Mouse (Mus musculus): Measurements from ENCODE around the gene Ms4a4d. TPM values are rescaled to one million over a fixed set of nuclear protein-coding genes. Genes with fewer than 3 reads are reported as not detected.
"Not testable (repeated sequence)": the region's sequence is repeated elsewhere in the genome, so short reads cannot be mapped to it uniquely, and the experiment has no call there.

Gene Ms4a4d
- not detected in 2 replicates for polyA plus RNA-seq (2016; fragmentation: Nextera tagmentation; extraction: Ambion mirVana)

DNA sequence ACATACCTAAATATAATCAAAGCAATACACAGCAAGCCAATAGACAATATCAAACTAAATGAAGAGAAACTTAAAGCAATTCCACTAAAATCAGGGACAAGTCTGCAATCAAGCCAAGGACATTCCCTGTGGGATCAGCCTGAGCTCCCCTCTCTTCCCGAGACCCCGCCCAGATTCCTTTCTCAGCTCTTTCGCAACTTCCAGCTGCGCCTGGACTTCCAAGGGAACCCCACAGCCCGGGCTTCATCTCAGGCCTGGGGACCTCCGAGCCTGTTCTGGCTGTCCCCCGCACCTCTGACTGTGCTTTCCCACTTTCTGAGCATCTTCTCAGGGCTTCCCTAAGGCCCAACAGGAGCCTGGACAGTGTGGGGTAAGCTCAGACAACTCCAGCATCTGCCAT, at the start of gene Ms4a4d:
Gene Ms4a4d (plus strand): TSS at position 209 of the 400 bp plus-strand sequence.
- no peak within 1 kb of the TSS for H3K27ac ChIP-seq
- no peaks in the 10 kb centered on the region for H3K36me3 ChIP-seq (replicated peaks)
- H3K27me3 ChIP-seq, result no peaks in the 10 kb centered on the region
- no peak within 1 kb of the TSS for H3K4me2 ChIP-seq
- no peaks in the 10 kb centered on the region for H3K4me1 ChIP-seq
- ATAC-seq (ENCODE audit: low FRiP score), result no peak
- no peak within 1 kb of the TSS for H3K9ac ChIP-seq
- H3K4me3 ChIP-seq (replicated peaks), result no peak within 1 kb of the TSS
- 16% methylated on average over 7 of the region's 7 CpGs for WGBS
- H3K9me3 ChIP-seq, result no peaks in the 10 kb centered on the region

DNA sequence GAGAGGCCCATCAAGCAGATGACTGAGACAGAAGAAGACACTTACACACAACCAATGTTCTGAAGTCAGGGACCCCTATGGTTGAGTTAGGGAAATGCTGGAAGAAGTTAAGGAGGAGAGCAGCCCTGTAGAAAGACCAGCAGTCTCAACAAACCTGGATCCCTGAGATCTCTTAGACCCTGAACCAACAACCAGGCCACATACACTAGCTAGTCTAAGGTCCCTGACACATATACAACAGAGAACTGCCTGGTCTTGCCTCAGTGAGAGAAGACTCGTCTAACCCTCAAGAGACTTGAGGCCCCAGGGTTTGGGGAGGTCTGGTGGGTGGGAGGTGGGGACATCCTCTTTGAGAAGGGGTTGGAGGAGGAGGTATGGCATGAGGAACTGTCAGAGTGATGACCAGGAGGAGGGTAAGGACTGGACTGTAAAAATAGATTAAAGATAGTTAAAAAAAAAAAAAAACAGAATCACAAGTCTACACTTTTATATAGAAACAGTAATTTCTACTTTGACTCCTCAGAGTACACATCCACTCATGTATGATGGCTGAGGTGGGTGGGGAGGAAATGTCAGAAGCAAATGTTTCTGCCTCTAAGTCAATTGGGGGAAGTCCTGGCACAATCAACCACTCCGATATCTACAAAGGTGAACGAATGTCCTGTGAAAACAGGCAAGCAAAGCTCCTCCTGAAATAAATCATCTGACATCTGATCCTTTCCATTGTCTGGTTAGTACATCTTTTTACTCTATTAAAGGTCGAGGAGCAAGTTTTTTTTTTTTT, 45.0 kb upstream of the Ms4a4d start:
- Histone ChIP-seq H3K4me1 (no peaks in the 10 kb centered on the region), H3K4me2 (no peak overlapping the region), H3K27ac (no peak overlapping the region), H3K36me3 (replicated peaks) (no peaks in the 10 kb centered on the region), H3K27me3 (no peaks in the 10 kb centered on the region), H3K9me3 (no peaks in the 10 kb centered on the region), H3K9ac (no peak overlapping the region), H3K4me3 (replicated peaks) (no peak overlapping the region)
- no peak for ATAC-seq (ENCODE audit: low FRiP score)
- 81% methylated on average over 4 of the region's 4 CpGs for whole genome bisulfite sequencing

GRCm38 (mm10) chr19:11492671-11493070, 43.9 kb upstream of the Ms4a4d start:
- no peak overlapping the region for H3K27ac ChIP-seq
- no peak overlapping the region for H3K4me2 ChIP-seq
- no peak for ATAC-seq (ENCODE audit: low FRiP score)
- H3K9ac ChIP-seq, result no peak overlapping the region
- no peaks in the 10 kb centered on the region for H3K9me3 ChIP-seq
- H3K27me3 ChIP-seq, result no peaks in the 10 kb centered on the region
- no peaks in the 10 kb centered on the region for H3K4me1 ChIP-seq
- no peak overlapping the region for H3K4me3 ChIP-seq (replicated peaks)
- no peaks in the 10 kb centered on the region for H3K36me3 ChIP-seq (replicated peaks)
- WGBS, result 82% methylated on average over 1 of the region's 1 CpGs

GRCm38 (mm10) chr19:11494519-11494918, 42.1 kb upstream of the Ms4a4d start:
- no peaks in the 10 kb centered on the region for H3K36me3 ChIP-seq (replicated peaks)
- no peaks in the 10 kb centered on the region for H3K27me3 ChIP-seq
- whole genome bisulfite sequencing, result 90% methylated on average over 3 of the region's 3 CpGs
- H3K4me1 ChIP-seq, result no peaks in the 10 kb centered on the region
- H3K27ac ChIP-seq, result no peak overlapping the region
- ATAC-seq (ENCODE audit: low FRiP score), result no peak
- H3K9ac ChIP-seq, result no peak overlapping the region
- no peaks in the 10 kb centered on the region for H3K9me3 ChIP-seq
- H3K4me3 ChIP-seq (replicated peaks), result no peak overlapping the region
- H3K4me2 ChIP-seq, result no peak overlapping the region

DNA sequence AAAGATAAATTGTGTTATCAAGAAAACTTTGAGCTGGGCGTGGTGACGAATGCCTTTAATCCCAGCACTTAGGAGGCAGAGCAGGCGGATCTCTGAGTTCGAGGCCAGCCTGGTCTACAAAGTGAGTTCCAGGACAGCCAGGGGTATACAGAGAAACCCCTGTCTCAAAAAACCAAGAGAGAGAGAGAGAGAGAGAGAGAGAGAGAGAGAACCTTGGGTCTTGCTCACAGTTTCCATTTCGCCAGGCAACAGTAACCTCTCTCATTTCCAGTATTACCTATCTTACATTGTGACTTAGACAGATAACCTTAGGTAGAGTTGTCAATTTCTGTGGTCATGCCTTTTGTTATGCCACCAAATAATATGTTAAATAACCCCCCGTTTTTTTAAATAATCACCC, 40.2 kb upstream of the Ms4a4d start:
- no peak for ATAC-seq (ENCODE audit: low FRiP score)
- Histone ChIP-seq H3K27ac (no peak overlapping the region), H3K9me3 (no peaks in the 10 kb centered on the region), H3K4me3 (replicated peaks) (no peak overlapping the region), H3K4me2 (no peak overlapping the region), H3K36me3 (replicated peaks) (no peaks in the 10 kb centered on the region), H3K4me1 (no peaks in the 10 kb centered on the region), H3K9ac (no peak overlapping the region), H3K27me3 (no peaks in the 10 kb centered on the region)
- WGBS, result 85% methylated on average over 6 of the region's 6 CpGs

GRCm38 (mm10) chr19:11497300-11497699, 39.3 kb upstream of the Ms4a4d start:
- H3K4me1 ChIP-seq; H3K4me2 ChIP-seq; ATAC-seq (ENCODE audit: low FRiP score); H3K9ac ChIP-seq; H3K36me3 ChIP-seq (replicated peaks); H3K27me3 ChIP-seq; H3K27ac ChIP-seq; H3K9me3 ChIP-seq; H3K4me3 ChIP-seq (replicated peaks): not testable (repeated sequence)
- 77% methylated on average over 1 of the region's 1 CpGs for WGBS

- 92% methylated on average over 1 of the region's 1 CpGs for WGBS
- ATAC-seq (ENCODE audit: low FRiP score), result no peak
- H3K27me3 ChIP-seq, result no peaks in the 10 kb centered on the region
Observed at GRCm38 (mm10) chr19:11500796-11501195, 35.8 kb upstream of the Ms4a4d start.

GRCm38 (mm10) chr19:11501326-11501725, 35.3 kb upstream of the Ms4a4d start:
- no peak for ATAC-seq (ENCODE audit: low FRiP score)
- Histone ChIP-seq H3K4me2 (no peak overlapping the region), H3K27ac (no peak overlapping the region), H3K36me3 (replicated peaks) (no peaks in the 10 kb centered on the region), H3K4me3 (replicated peaks) (no peak overlapping the region), H3K27me3 (no peaks in the 10 kb centered on the region), H3K9ac (no peak overlapping the region), H3K9me3 (no peaks in the 10 kb centered on the region), H3K4me1 (no peaks in the 10 kb centered on the region)
- WGBS, result 89% methylated on average over 4 of the region's 4 CpGs

More at GRCm38 (mm10) chr19:11500796-11501195, 35.8 kb upstream of the Ms4a4d start:
- H3K4me3 ChIP-seq (replicated peaks), result no peak overlapping the region
- no peak overlapping the region for H3K4me2 ChIP-seq
- no peaks in the 10 kb centered on the region for H3K36me3 ChIP-seq (replicated peaks)
- H3K9ac ChIP-seq, result no peak overlapping the region
- no peak overlapping the region for H3K27ac ChIP-seq
- no peaks in the 10 kb centered on the region for H3K4me1 ChIP-seq
- no peaks in the 10 kb centered on the region for H3K9me3 ChIP-seq

GRCm38 (mm10) chr19:11504857-11505256, 31.7 kb upstream of the Ms4a4d start:
- no peak for ATAC-seq (ENCODE audit: low FRiP score)
- Histone ChIP-seq H3K4me1 (no peaks in the 10 kb centered on the region), H3K4me2 (no peak overlapping the region), H3K27me3 (no peaks in the 10 kb centered on the region), H3K4me3 (replicated peaks) (no peak overlapping the region), H3K9ac (no peak overlapping the region), H3K36me3 (replicated peaks) (no peaks in the 10 kb centered on the region), H3K27ac (no peak overlapping the region), H3K9me3 (no peaks in the 10 kb centered on the region)
- WGBS, result 98% methylated on average over 1 of the region's 1 CpGs

GRCm38 (mm10) chr19:11513458-11513857, 23.1 kb upstream of the Ms4a4d start:
- no peak for ATAC-seq (ENCODE audit: low FRiP score)
- Histone ChIP-seq H3K4me3 (replicated peaks) (no peak overlapping the region), H3K27me3 (no peaks in the 10 kb centered on the region), H3K4me2 (no peak overlapping the region), H3K27ac (no peak overlapping the region), H3K36me3 (replicated peaks) (no peaks in the 10 kb centered on the region), H3K9ac (no peak overlapping the region), H3K9me3 (no peaks in the 10 kb centered on the region), H3K4me1 (no peaks in the 10 kb centered on the region)
- 86% methylated on average over 1 of the region's 1 CpGs for WGBS

DNA sequence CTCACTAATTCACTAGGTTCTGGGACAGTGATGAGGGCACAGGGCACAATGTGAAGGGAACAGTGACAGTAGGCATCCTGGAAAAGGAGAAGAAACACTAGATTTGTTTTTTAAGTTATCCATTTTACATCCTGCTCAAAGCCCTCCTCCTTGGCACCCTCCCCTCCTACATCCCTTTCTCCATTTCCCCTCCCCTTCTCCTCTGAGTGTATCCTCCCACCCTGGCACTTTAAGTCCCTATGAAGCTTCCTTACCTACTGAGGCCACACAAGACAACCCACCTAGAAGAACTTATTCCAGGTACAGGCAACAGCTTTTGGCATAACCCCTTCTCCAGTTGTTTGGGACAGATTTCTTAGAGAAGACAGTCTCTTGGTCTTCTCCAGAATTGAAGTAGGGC, 20.4 kb upstream of the Ms4a4d start, which contains the start of gene Ms4a6b:
Gene Ms4a6b (plus strand): TSS at position 267 of the 400 bp plus-strand sequence.
- H3K9me3 ChIP-seq, result no peaks in the 10 kb centered on the region
- H3K27ac ChIP-seq, result no peak within 1 kb of the TSS
- no peak within 1 kb of the TSS for H3K4me3 ChIP-seq (replicated peaks)
- no peaks in the 10 kb centered on the region for H3K27me3 ChIP-seq
- H3K36me3 ChIP-seq (replicated peaks), result no peaks in the 10 kb centered on the region
- no peak for ATAC-seq (ENCODE audit: low FRiP score)
- H3K9ac ChIP-seq, result no peak within 1 kb of the TSS
- no peaks in the 10 kb centered on the region for H3K4me1 ChIP-seq
- H3K4me2 ChIP-seq, result no peak within 1 kb of the TSS

- no peak overlapping the region for H3K27ac ChIP-seq
- no peak for ATAC-seq (ENCODE audit: low FRiP score)
- no peak overlapping the region for H3K4me3 ChIP-seq (replicated peaks)
- H3K36me3 ChIP-seq (replicated peaks), result no peaks in the 10 kb centered on the region
- no peaks in the 10 kb centered on the region for H3K27me3 ChIP-seq
- no peaks in the 10 kb centered on the region for H3K9me3 ChIP-seq
- no peaks in the 10 kb centered on the region for H3K4me1 ChIP-seq
- no peak overlapping the region for H3K9ac ChIP-seq
- no peak overlapping the region for H3K4me2 ChIP-seq
- 80% methylated on average over 4 of the region's 4 CpGs for WGBS
Observed at GRCm38 (mm10) chr19:11516845-11517244, 19.8 kb upstream of the Ms4a4d start.

DNA sequence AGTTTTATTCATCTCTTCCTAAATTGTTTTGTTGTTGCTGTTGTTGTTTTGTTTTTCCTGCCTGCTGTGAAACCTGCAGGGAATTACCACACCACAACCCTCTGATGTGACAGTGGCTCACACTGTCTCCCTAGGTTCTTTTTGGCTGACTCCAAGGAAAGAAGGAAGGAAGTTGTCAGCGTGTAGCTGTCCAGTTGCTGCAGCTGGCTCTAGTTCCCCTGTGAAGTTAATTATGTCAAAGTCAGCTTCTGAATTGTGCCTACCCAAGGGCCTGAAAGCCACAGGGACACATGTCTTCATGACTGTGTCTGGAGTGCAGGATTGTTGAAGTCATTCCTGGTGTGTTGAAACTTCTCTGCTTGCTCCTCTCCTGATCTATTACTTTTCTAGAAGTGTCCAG, 19.2 kb upstream of the Ms4a4d start:
- not testable (repeated sequence) for H3K27ac ChIP-seq; H3K4me2 ChIP-seq; H3K4me1 ChIP-seq; H3K9me3 ChIP-seq; H3K27me3 ChIP-seq; H3K4me3 ChIP-seq (replicated peaks); H3K9ac ChIP-seq; H3K36me3 ChIP-seq (replicated peaks); ATAC-seq (ENCODE audit: low FRiP score)
- 71% methylated on average over 1 of the region's 1 CpGs for WGBS

All from forebrain, embryonic 12.5 days (tissue).